Mouse (Mus musculus): Measurements from ENCODE around the gene Sox5. TPM values are rescaled to one million over a fixed set of nuclear protein-coding genes. Genes with fewer than 3 reads are reported as not detected.
A peak's percentile ranks its signal among the peaks of the same experiment; 100 is the strongest.

The Sox5 gene
- total RNA-seq, 2 experiments from 2014 or later = 0.10 TPM; not detected in 1

DNA sequence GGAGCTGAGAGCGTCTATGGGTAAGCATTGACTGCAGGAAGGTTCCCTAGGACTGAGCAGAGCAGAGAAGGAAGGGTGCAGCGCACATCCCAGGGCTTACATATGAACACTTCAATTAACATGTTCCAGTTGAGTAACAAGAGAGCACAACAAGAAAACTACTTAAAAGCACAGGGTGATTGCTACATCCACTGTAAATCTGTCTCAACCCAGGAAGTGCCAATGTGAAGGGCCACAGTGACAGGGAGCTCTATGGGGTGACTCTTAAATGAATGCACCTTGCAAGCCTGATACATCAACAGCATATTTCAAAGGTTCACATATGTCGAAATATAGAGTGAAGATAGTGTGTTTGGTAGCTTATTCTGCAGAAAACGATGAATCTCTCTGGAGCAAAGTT lies 880.9 kb downstream of the Sox5 start:
- peak; percentile 84 for ATAC-seq (replicated peaks; ENCODE audit: poor library complexity)

DNA sequence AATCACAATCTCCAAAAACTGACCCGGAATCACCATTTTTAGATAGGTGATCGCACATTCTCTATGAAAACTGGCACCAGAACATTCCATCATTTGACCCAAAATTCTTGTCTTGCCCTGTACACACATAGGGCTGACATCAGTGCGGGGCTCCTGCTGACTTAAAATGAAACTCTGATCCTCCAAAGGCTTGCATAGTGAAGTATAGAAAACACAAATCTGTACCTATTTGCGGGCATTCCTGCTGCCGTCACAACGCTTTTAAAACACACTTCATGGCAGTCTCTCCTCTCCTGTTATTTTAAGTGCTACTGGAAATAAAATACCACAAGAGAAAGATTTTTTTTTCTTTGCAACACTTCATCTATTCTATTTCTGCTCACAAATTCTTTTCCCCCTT lies 886.7 kb downstream of the Sox5 start:
- ATAC-seq (replicated peaks; ENCODE audit: poor library complexity) = no peak

GRCm38 (mm10) chr6:143892869-143893268 lies 888.9 kb downstream of the Sox5 start:
- ATAC-seq (replicated peaks; ENCODE audit: poor library complexity) = peak; percentile 80

DNA sequence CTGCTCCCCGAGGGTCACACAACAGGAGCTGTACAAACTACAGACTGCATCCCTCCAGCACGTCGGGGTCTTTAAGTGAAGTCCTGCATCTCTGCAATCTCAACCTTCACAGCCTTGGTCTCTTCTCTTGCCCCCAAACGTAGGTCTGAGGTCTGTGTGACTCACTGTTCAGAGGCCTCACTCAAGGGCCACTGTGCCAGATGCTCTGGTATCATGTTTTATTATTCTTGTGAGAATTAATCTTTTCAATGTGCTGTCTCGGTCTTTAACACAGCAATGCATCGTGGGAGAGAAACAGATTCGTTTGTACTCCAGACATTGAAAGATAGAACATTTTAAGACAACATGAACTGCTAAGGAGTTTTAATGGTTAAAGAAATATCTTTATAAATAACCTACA lies 893.2 kb downstream of the Sox5 start:
- ATAC-seq (replicated peaks; ENCODE audit: poor library complexity) = no peak

- ATAC-seq (replicated peaks; ENCODE audit: poor library complexity) = no peak
Observed at GRCm38 (mm10) chr6:143878525-143878924, 903.3 kb downstream of the Sox5 start.

- peak; percentile 62 for ATAC-seq (replicated peaks; ENCODE audit: poor library complexity)
Observed at GRCm38 (mm10) chr6:143868790-143869189, 913.0 kb downstream of the Sox5 start.

DNA sequence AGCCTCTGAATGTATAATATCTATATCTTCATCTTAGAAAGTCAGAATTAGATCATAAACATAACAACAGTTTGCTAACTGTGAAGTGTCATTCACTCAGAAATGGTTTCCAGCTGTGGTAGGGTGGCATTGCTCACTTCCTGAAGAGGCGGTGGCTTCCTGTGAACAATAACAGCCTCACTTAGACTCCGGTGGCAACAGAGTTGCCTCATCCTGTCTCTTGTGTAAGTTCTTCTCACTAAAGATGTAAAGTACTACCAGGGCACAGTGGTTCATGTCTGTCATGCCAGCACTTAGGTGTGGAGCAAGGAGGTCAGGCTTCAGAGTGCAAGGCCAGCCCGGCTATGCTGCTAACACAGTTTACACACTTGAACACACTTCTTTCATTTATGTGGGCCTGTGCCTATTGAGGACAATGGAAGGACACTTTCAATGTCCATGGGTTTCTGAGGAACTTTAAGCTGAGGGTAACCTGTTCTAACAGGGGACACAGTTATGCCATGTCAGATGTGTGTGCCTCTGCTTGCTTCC lies 913.6 kb downstream of the Sox5 start:
- peak; percentile 90 for ATAC-seq (replicated peaks; ENCODE audit: poor library complexity)

DNA sequence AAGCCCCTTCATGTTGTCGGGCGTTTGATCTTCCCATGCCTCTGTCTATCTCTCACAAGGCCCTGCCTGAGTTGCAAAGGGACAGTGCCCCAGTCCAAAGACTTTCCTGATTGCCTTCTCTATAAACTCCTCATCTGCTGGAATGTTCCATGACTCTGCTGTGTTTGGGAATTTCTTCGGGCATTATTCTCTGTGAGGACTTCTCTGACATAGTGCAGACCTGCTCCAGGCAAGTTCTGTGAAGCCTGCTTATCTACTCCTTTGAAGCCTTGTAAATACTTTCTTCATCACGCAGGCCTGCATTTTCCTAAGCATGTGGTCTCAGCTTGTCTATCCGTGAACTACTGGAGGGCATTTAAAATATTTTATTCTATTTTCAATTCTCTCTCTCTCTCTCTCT lies 914.7 kb downstream of the Sox5 start:
- ATAC-seq (replicated peaks; ENCODE audit: poor library complexity) = no peak

- ATAC-seq (replicated peaks; ENCODE audit: poor library complexity) = no peak
Observed at GRCm38 (mm10) chr6:143866566-143866965, 915.2 kb downstream of the Sox5 start.

- no peak for ATAC-seq (replicated peaks; ENCODE audit: poor library complexity)
Observed at GRCm38 (mm10) chr6:143862611-143863110, 919.1 kb downstream of the Sox5 start.

DNA sequence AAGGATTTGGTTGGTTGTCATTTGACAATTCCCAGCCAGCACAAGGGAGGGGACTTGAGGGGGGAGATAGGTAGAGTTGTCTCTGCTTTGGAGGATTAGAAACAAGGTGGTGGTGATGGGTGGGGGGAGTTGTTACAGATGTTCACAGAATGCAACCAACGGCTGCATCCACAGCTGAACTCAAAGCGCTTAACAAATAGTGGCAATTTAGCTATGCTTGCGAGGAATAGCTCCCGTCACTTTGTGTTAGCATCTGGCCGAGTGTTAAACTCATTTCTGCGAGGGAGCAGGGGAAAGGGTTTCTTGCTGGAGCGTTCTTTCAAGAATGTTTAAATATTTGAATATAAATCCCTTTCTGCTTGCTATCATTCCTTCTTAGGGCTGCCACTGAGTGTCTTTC lies 921.7 kb downstream of the Sox5 start:
- no peak for ATAC-seq (replicated peaks; ENCODE audit: poor library complexity)

- no peak for ATAC-seq (replicated peaks; ENCODE audit: poor library complexity)
Observed at GRCm38 (mm10) chr6:143859535-143859934, 922.2 kb downstream of the Sox5 start.

GRCm38 (mm10) chr6:143858551-143858950 lies 923.2 kb downstream of the Sox5 start:
- ATAC-seq (replicated peaks; ENCODE audit: poor library complexity) = peak; percentile 37; the same call in 1 of the 2 replicates

DNA sequence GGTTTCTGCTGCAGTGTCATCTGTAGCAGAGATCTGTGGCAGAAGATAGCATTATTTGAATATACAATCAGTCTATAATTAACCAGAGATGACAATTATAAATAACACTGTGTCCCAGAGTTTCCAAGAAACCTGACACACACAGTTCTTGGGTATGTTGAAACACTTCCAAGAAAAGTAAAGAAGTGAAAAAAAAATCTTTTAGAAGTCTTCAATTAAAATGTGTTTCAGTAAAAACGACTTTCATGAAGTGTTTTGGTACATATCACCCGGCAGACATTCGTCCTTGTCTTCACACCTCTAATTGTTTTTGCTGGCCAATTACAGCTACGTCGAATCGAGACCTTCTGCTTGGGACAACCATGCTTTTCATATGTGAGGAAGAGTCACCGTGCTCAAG lies 924.4 kb downstream of the Sox5 start:
- no peak for ATAC-seq (replicated peaks; ENCODE audit: poor library complexity)

DNA sequence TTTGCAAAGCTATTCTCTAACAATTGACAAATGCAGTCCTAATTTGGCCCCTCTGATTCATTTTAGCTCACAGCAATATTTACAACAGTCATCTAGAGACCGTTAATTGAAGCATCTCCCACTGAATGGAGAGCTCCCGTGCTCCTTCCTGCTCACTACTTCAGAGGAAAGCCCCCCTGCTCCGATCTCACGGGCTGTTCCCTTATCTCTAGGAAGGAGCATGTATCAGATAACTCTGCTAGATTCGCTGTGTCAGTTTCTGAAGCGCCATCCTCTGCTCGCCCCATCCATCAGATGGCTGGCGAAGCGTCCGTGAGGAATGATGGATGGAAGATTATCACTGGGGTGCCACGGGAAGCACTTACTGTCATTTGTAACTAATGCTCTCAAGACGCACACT lies 926.4 kb downstream of the Sox5 start:
- ATAC-seq (replicated peaks; ENCODE audit: poor library complexity) = no peak

DNA sequence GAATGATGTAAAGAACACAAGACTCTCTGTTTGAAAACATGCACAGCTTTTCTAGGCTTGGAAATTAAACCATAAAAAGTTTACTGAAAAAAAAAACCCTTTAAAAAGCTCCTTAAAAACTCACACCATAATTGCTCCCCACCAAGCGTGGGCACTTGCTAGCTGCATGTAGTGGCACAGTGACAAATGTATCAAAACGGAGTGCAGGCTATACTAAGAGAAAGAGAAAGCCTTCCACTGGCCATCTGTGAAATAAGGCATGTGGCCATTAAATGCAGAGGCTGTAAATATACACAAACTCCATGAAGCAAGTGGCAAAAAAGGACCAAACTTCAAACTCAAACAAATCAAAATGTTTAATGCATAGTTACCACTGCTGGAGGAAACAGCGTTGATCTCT lies 927.7 kb downstream of the Sox5 start:
- ATAC-seq (replicated peaks; ENCODE audit: poor library complexity) = no peak

GRCm38 (mm10) chr6:143845761-143846160 lies 936.0 kb downstream of the Sox5 start:
- no peak for ATAC-seq (replicated peaks; ENCODE audit: poor library complexity)

DNA sequence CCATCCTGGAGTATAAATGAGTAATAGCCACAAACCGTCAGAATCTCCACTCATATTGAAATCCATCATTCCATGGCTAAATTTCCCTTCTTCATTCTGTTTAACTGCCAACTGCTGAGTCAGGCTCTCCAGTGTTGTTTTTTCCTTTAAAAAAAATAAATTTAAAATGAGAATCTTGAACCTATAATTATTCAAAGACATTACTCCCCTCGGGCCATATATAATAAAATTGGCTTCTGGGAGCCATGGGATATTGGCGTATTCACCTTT lies 937.1 kb downstream of the Sox5 start:
- no peak for ATAC-seq (replicated peaks; ENCODE audit: poor library complexity)

- ATAC-seq (replicated peaks; ENCODE audit: poor library complexity) = peak; percentile 78
Observed at GRCm38 (mm10) chr6:143843933-143844700, 937.7 kb downstream of the Sox5 start.

DNA sequence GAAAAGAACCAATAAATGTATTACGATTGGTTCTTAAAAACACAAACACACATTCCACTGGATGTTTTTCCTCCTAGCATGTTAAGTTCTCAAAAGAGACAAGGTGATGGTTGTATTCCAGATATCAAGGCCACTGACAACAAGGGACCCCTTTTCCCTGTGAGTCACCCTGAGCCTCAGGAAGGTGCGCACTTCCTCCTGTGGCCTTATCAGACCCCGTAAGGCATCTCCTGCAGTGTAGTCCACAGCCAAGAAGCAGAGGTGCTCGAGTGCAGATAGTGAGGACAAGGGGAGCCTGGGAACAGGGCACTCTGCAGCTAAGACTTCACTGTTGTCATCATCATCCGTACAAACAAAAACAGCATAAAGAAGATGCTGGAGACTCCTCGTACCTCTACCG lies 939.8 kb downstream of the Sox5 start:
- ATAC-seq (replicated peaks; ENCODE audit: poor library complexity) = peak; percentile 79

DNA sequence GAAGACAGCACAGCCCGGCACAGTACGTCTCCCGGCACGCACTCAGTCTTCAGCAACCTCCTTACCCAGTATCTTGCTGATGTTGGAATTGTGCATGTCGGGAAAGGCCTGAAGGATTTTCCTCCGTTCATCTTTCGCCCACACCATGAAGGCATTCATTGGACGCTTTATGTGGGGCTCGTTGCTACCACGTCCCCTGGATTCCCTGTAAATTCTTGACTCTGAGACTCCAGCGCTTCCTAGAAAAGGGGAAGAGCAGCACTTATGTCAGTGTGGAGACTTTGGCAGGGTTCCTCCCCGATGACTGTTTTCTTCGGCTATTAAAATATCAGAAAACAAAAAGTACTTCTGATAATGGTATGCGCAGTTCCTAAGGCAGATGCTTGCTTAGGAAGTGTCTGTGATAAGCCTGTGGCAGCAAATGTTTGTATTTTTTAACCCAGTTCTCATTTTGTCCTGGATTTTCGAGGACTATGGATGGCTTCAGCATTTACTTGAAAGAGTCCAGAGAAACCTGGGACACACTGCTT lies 940.6 kb downstream of the Sox5 start:
- no peak for ATAC-seq (replicated peaks; ENCODE audit: poor library complexity)

DNA sequence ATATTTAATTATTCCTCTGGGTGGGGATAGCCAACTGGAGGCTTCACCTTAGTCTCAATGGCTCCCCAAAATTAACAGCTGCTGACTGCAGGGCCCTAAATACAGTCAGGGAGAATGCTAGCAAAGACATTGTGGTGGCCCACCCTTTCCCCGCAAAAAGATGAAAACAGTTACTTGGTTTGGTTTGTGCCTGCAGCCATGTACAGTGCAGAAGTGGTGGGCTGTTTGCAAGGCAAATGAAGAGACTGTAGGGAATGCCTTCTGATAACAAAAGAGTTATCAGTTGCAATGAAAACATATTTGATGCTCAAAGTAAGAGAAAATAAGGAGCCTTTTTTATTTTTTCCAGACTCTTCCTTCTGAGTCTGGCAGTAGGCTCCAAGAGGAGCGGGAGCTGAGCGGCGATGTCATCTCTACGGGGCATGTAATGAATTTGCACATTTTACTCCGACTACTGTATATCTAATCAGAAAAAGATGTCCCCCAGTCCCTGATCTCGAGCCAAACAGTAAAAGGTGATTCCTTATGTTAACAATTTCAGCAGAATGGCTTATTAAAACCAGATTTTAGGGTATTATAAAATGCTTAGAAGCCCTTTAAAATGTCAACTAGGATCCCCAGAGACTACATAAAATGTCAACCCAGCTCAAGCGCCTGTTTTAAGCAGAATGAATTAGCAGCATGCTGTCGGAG lies 943.2 kb downstream of the Sox5 start:
- peak; percentile 27; the same call in 1 of the 2 replicates for ATAC-seq (replicated peaks; ENCODE audit: poor library complexity)
